Mouse (Mus musculus): ENCODE data around the gene Gad2.
"Not testable (repeated sequence)": the region's sequence is repeated elsewhere in the genome, so short reads cannot be mapped to it uniquely, and the experiment has no call there.

The Gad2 gene

GRCm38 (mm10) chr2:22621828-22622731 lies at the start of gene Gad2:
Gene Gad2, plus strand, starts transcription at chr2:22622205.
- peak; percentile 73 to 81 for DNase-seq

- not testable (repeated sequence) for DNase-seq
These were observed 34.4 kb upstream of the Gad2 start for GRCm38 (mm10) chr2:22587469-22588169.

- not testable (repeated sequence) for DNase-seq
These were observed 33.8 kb upstream of the Gad2 start for GRCm38 (mm10) chr2:22588170-22588541.

GRCm38 (mm10) chr2:22588673-22589381 lies 33.2 kb upstream of the Gad2 start:
- not testable (repeated sequence) for DNase-seq

GRCm38 (mm10) chr2:22589382-22590205 lies 32.4 kb upstream of the Gad2 start:
- DNase-seq, result not testable (repeated sequence)

- no peak for DNase-seq
These were observed 31.9 kb upstream of the Gad2 start for GRCm38 (mm10) chr2:22590206-22590490.

- peak in 1 of 2 experiments; percentile 12 for DNase-seq
These were observed 4.1 kb upstream of the Gad2 start for GRCm38 (mm10) chr2:22617951-22618350.

- peak in 1 of 2 experiments; percentile 1 for DNase-seq
These were observed 2.6 kb upstream of the Gad2 start for GRCm38 (mm10) chr2:22619416-22619815.

GRCm38 (mm10) chr2:22620030-22620429 lies 2.0 kb upstream of the Gad2 start:
- no peak for DNase-seq

- peak in 1 of 2 experiments; percentile 2 for DNase-seq
These were observed 1.5 kb upstream of the Gad2 start for GRCm38 (mm10) chr2:22620534-22620933.

- peak in 1 of 2 experiments; percentile 1 for DNase-seq
These were observed 802 bp upstream of the Gad2 start for GRCm38 (mm10) chr2:22620978-22621827.

GRCm38 (mm10) chr2:22623111-22624070 lies 1.4 kb downstream of the Gad2 start:
- DNase-seq, result peak; percentile 14 to 29

- peak in 1 of 2 experiments; percentile 1 for DNase-seq
These were observed 2.4 kb downstream of the Gad2 start for GRCm38 (mm10) chr2:22624188-22624975.

GRCm38 (mm10) chr2:22625096-22625960 lies 3.3 kb downstream of the Gad2 start:
- no peak for DNase-seq

- DNase-seq, result no peak
These were observed 5.2 kb downstream of the Gad2 start for GRCm38 (mm10) chr2:22627147-22627666.

GRCm38 (mm10) chr2:22627819-22628432 lies 5.9 kb downstream of the Gad2 start:
- DNase-seq, result no peak

- peak; percentile 36 to 43 for DNase-seq
These were observed 12.8 kb downstream of the Gad2 start for GRCm38 (mm10) chr2:22634766-22635165.

GRCm38 (mm10) chr2:22646134-22646533 lies 24.1 kb downstream of the Gad2 start:
- DNase-seq, result no peak
